Mouse (Mus musculus) neural tube, postnatal 0 days (tissue): ENCODE data around the gene Fam163a. TPM values are rescaled to one million over a fixed set of nuclear protein-coding genes. Genes with fewer than 3 reads are reported as not detected.

Experiments used
- polyA plus RNA-seq: library from polyadenylated mRNA; unstranded; fragments of >200 nt; fragmentation: Nextera tagmentation; extraction: Ambion mirVana; gene quantifications from 2 replicates; pipeline ENCODE4 v1.2.1, GENCODE M21; 2015

Gene Fam163a
- 4.4 and 4.8 TPM in 2 replicates for polyA plus RNA-seq

DNA sequence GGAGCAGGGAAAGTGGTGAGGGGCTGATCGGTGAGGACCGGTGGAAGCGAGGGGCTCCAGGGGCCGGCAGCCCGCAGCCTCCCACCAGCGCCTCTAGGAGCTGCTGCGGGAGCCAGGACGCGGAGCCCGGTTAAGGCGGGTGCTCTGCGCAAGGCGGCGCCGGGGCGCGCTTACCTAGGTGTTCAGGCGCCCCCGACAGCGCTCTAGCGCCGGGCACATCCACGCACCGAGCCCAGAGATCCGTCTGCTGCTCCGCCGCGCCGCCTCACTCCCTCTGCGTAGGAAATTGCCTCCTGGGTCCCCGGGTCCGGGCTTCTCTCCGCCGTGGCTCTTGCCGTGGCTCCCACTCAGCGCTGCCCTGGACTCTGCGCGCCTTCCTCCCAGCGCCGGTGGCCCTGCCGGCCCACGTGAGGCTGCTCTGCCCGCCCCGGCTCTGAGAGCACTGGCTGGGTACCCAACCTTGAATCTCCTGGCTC, at the start of gene Fam163a:
Fam163a (minus strand) TSS at position 371 of the 476 bp plus-strand sequence.

DNA sequence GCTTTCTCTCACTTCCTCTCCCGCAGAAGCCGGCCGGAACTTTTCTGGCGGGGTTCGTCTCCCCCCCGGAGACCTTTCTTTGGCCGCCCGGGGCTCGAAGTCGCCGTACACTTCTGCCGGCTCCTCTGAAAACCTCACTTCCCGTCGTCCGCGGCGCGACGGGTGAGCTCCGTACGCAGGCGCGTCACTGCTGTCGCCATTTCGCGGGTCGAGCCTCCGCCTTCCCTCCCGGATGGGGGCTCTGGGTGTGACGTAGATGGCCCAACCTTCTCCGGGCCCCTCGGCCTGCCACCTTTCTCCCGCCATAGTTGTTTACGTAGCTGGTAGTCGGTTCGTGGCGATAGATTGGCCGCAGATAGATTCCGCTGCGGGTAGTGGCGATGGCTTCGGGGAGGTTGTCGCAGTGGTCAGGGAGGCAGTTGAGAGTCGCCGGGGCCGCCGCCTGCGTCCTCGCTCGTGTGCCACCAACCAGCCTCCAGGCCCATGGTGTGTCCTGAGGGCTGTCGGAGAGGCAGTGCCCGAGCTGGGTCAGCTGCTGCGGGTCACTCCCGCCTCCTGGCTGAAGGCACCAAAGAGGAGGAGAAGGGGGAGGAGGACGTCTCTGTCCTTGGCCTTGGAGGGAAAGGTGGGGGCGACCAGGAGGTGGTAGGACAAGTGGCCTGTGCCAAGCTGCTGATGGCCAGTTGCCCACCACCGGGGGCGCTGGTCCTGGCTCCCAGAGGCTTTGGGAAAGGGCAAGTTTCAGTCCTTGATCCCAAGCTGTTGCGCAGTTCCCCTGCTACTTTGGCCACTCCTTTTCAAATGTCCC, 168.7 kb downstream of the Fam163a start, which contains the start of gene Tor1aip1:
Tor1aip1 (minus strand) TSS at position 551 of the 808 bp plus-strand sequence.

DNA sequence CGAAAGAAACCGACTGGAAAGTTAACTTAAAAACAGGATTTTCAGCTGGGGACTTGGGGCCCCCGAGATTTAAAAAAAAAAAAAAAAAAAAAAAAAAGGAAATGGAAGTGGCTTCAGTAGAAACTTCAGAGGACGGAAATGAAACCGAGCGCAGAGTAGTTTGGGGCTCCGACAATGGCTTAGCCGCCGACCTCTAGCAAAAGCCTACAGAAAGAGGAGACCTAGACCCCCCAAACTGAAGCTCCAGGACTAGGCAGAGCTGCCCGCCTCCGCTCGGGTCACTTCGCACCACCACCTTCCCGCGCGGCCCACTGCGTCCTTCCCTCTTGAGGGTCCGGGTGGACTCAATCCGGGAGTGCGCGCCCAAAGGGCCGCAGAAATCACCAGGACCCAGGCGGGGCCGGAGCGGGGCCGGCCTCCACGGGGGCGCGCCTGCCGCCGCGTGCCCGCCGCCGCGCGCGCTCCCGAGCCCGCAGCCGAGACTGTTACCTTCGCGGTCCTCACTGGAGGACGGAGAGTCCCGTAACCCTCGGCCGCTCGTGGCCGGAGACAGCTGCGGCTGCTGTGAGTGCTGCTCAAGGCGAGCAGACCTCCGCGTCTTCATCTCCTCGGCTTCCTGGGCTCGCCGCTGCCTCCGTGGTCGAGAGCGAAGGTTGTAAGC, 169.4 kb downstream of the Fam163a start, which contains the start of gene Tor1aip2:
Tor1aip2 (plus strand) TSS at position 135 of the 661 bp plus-strand sequence.

Other genes with a start within 250 kb of the Fam163a start
- 13.4 and 17.4 TPM in 2 replicates for gene Cep350, start 231.8 kb downstream of the Fam163a start, polyA plus RNA-seq
- 48.5 and 53.0 TPM in 2 replicates for gene Tor1aip2, start 169.6 kb downstream of the Fam163a start, polyA plus RNA-seq
- 29.3 and 31.2 TPM in 2 replicates for gene Tor1aip1, start 168.5 kb downstream of the Fam163a start, polyA plus RNA-seq
- 0.85 and 1.1 TPM in 2 replicates for gene Tdrd5, start 98.6 kb upstream of the Fam163a start, polyA plus RNA-seq
- 0.23 and 0.40 TPM in 2 replicates for gene Nphs2, start 105.7 kb upstream of the Fam163a start, polyA plus RNA-seq
- 426 and 442 TPM in 2 replicates for gene Gm2000, start 161.0 kb upstream of the Fam163a start, polyA plus RNA-seq
- 0.37 and 0.75 TPM in 2 replicates for gene Axdnd1, start 216.1 kb upstream of the Fam163a start, polyA plus RNA-seq